Mouse (Mus musculus) liver, adult 2 months (tissue): ENCODE data around the gene Perm1.

Source experiments
- CTCF ChIP-seq: fragments of 200-500 bp; IDR thresholded peaks from 2 replicates; pipeline ENCODE4 v1.5.1; 2011; ENCODE audit warnings: low read depth, low read length, control low read depth
- POLR2A ChIP-seq: fragments of 200-500 bp; IDR thresholded peaks from 2 replicates; pipeline ENCODE4 v1.6.1; 2011; ENCODE audit warnings: low read length, control low read depth; ENCODE audit not compliant: insufficient read depth; ENCODE audit errors: extremely low read depth

GRCm38 (mm10) chr4:156193906-156194305, 21.8 kb upstream of the Perm1 start:
- TF ChIP-seq CTCF (no peak), POLR2A (no peak)
